Mouse (Mus musculus) hematopoietic stem cell, adult 5-6 weeks (primary cell): ENCODE data around the gene Ms4a4b. TPM values are rescaled to one million over a fixed set of nuclear protein-coding genes. Genes with fewer than 3 reads are reported as not detected.
A peak's percentile ranks its signal among the peaks of the same experiment; 100 is the strongest.
"Not testable (repeated sequence)": the region's sequence is repeated elsewhere in the genome, so short reads cannot be mapped to it uniquely, and the experiment has no call there.

ENCODE experiments used
- ATAC-seq, 2 experiments: fragments of 125-278 bp in 1 of 2; replicated peaks in 1 of 2; 2 replicates each; pipeline ENCODE4 v1.8.0; 2016 to 2017; ENCODE audit warnings: inconsistent platforms in 2 of 2, mild to moderate bottlenecking in 2 of 2, moderate number of reproducible peaks in 2 of 2, low read depth in 1 of 2, moderate TSS enrichment in 1 of 2; ENCODE audit not compliant: low FRiP score in 2 of 2, poor library complexity in 2 of 2, severe bottlenecking in 2 of 2, insufficient read depth in 1 of 2, low TSS enrichment in 1 of 2
- total RNA-seq: library from RNA; stranded (forward); fragments of 172-1452, 232-1000 nt; gene quantifications from 2 replicates; pipeline ENCODE4 v1.2.3, GENCODE M21; 2017

Ms4a4b gene
- total RNA-seq = 1.1 and 4.7 TPM in 2 replicates

DNA sequence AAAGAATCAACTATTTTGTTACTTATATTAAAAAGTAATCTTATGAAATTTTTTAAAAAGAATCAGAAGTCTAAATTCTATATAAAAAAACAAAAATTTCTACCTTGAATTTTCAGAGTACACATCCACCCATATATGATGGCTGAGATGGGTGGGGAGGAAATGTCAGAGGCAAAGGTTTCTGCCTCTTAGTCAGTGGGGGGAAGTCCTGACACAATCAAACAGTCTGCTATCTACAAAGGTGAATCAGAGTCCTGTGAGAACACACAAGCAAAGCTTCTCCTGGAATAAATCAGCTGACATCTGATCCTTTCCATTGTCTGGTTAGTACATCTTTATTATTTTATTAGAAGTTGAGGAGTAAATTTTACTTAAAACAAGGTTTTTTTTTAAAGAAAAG, at the start of gene Ms4a4b:
Gene Ms4a4b (plus strand): TSS at position 216 of the 400 bp plus-strand sequence.
- ATAC-seq = no peak

DNA sequence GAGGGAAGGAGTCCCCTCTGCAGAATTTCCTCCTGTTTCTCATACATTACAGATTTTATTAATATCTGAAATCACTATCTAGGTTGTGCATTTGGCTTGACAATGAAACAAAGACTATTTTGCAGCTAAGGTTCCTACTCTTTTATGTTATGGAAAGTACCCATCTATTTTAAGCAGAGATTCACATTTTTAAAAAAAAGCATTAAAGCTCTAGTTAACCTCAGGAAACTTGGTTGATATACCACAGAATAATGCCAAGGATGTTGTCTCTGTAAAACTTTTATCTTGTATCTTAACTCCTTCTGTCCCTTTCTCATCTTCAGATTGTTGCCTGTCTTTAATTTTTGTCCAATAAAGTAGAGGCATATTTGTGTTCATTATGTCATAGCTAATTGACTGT, 47.6 kb upstream of the Ms4a4b start:
- ATAC-seq = no peak

DNA sequence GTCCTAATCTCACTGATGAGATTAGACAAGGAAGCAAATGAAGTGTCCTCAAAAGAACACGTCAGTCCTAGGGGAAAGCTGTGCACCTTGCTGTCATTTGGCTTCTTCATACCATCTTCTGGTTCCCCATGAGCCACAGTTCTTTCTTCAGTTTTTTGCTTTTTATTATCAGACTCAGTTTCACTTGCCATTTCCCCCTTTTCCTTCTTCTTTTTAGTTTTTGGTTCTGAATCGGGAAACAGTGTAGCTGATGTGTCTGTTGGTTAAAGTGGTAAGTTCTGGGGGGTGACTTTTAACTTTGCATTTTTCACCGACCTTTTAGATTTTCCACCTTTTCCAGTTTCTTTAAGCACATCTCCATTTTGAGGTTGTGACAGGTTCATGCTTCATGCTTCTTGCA, 38.8 kb upstream of the Ms4a4b start, which contains the start of gene Ms4a4c:
Gene Ms4a4c (plus strand): TSS at position 244 of the 400 bp plus-strand sequence.
- no peak for ATAC-seq

DNA sequence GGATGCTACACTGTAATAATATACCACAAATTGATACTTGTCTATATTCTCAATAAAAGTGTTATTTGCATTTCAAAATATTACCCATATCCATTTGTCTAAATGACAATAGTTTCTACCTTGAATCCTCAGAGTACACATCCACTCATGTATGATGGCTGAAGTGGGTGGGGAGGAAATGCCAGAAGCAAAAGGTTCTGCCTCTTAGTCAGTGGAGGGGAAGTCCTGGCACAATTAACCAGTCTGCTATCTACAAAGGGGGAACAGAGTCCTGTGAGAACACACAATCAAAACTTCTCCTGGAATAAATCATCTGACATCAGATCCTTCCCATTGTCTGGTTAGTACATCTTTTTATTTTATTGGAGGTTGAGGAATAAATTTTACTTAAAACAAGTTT, 35.9 kb upstream of the Ms4a4b start:
- ATAC-seq = no peak

- no peak for ATAC-seq
Measured at GRCm38 (mm10) chr19:11408591-11408990, 34.8 kb upstream of the Ms4a4b start.

- no peak; a peak in 1 of 4 replicates for ATAC-seq
Measured at GRCm38 (mm10) chr19:11411640-11412039, 31.7 kb upstream of the Ms4a4b start.

- no peak for ATAC-seq
Measured at GRCm38 (mm10) chr19:11414084-11414483, 29.3 kb upstream of the Ms4a4b start.

DNA sequence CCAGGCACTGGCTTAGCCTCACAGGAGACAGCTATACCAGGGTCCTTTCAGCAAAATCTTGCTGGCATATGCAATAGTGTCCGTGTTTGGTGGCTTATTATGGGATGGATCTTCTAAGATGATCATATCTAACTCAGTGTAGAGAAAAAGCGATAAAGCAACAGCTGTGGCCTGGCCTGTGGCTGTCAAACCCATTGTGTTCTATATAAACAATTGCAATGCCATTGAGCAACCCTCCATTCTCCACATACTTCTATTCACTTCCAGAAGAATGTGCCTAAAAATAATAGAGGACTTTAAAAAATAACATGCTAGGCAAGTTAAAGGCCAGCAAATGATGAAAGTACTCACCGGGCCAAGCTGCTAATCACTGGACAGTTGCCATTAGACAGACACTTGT, 27.8 kb upstream of the Ms4a4b start:
- ATAC-seq = no peak

GRCm38 (mm10) chr19:11418865-11419264, 24.5 kb upstream of the Ms4a4b start:
- ATAC-seq = not testable (repeated sequence)

DNA sequence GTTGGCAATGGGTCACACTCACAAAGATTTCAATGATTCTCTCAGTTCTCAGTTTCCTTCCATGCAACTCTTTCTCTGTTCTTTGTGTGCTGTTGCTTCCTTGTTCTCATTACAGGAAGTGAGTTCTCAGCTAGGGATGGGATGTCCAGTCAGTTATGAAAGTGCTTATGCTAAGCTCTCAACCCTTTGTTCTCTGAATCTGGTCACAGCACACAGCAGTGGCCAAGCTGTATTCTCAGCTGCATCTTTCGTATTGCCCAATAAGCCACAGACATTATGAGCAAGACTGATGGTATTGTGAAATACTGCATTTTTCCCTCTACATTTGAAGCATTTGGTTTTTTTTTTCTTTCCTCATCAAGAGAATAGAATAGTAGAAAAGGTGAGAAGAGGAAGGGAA, 12.1 kb upstream of the Ms4a4b start:
- peak; percentile 32 to 59; a peak in 2 of 4 replicates for ATAC-seq

DNA sequence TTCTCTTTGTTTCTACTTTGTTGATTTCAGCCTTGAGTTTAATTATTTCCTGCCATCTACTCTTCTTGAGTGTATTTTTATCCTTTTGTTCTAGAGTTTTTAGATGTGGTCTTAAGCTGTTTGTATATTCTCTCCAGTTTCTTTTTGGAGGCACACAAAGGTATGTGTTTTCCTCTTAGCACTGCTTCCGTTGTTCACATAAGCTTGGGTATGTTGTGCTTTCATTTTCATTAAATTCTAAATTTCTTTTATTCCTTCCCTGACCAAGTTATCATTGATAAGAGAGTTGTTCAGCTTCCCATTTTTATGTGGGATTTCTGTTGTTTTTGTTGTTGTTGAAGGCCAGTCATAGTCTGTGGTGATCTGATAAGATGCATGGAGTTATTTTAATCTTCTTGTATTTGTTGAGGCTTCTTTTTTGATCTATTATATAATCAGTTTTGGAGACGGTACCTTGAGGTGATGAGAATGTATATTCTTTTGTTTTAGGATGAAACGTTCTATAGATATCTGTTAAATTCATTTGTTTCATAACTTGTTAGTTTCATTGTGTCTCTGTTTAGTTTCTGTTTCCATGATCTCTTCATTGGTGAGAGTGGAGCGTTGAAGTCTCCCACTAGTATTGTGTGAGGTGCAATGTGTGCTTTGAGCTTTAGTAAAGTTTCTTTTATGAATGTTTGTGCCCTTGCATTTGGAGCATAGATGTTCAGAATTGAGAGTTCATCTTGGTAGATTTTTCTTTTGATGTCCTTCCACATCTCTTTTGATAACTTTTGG, 8.1 kb upstream of the Ms4a4b start:
- ATAC-seq = no peak

DNA sequence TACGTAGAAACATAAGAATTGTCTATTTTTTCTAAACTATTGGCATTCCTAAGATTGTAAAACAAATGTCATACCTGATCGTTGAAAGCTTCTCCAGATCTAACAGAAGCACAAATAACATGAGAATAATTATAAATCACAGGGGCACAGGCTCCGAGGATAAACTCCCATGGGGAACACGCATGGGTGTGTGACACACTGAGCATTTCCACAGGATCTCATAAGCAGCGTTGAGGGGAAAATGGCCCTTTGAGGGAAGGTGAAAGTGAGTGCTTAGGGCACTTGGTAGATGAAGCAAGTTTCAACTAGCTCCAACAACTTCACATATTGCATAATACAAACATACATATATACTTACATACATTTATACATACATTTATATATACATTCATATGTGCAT, 611 bp downstream of the Ms4a4b start:
- ATAC-seq = no peak

DNA sequence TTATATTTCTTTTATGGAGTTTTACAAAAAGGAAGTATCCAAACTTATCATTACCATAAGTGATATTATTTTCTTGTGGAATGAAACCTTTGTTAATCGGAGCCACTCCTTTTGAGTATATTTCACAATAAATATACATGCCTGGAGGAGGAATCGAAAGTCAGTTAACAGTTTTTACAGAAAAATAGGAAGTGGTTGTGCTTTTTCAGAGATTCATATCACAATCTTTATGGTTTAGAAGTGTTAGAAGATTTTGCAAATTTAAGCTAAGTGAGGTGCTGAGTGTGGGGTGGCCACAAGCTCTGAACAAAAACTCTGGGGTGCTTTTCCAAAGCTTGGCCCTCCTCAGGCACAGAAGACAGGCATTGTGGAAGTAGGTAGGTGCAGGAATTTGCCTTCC, 3.9 kb downstream of the Ms4a4b start:
- ATAC-seq = peak; percentile 36 to 73; a peak in 3 of 4 replicates

- ATAC-seq = not testable (repeated sequence)
Measured at GRCm38 (mm10) chr19:11459041-11459440, 15.7 kb downstream of the Ms4a4b start.

DNA sequence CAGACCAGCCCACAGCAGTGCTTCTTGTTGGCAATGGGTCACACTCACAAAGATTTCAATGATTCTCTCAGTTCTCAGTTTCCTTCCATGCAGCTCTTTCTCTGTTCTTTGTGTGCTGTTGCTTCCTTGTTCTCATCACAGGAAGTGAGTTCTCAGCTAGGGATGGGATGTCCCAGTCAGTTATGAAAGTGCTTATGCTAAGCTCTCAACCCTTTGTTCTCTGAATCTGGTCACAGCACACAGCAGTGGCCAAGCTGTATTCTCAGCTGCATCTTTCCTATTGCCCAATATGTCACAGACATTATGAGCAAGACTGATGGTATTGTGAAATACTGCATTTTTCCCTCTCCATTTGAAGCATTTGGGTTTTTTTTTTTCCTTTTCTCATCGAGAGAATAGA, 21.4 kb downstream of the Ms4a4b start:
- not testable (repeated sequence) for ATAC-seq

DNA sequence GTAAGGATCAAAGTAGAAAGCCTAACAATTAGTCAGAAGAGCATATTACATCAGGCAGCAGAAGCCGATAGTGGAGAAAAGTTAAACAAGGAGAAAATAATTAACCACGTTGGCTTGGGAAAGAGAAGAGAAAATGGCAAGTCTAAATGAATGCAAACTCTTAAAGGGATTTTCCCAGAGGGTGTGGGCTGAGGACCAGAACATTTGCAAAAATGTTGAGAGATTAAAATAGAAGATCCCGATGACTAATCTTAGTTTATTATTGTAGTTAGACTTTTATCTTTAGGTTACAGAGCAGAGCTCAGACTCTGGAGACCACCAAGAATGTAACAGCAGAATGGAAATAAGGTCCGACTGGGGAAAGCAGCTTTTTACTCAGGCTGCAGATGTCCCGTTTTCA, 23.1 kb downstream of the Ms4a4b start:
- no peak for ATAC-seq

DNA sequence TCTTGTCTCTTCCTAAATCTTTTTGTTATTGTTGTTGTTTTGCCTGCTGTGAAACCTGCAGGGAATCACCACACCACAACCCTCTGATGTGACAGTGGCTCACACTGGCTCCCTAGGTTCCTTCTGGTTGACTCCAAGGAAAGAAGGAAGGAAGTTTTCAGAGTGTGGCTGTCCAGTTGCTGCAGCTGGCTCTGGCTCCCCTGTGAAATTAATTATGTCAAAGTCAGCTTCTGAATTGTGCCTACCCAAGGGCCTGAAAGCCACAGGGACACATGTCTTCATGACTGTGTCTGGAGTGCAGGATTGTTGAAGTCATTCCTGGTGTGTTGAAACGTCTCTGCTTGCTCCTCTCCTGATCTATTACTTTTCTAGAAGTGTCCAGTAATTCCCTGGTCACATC, 25.0 kb downstream of the Ms4a4b start:
- 0 out of 4 replicates have a peak, but pooled peaks of 1 of the 2 experiments have one; percentile 22 for ATAC-seq

DNA sequence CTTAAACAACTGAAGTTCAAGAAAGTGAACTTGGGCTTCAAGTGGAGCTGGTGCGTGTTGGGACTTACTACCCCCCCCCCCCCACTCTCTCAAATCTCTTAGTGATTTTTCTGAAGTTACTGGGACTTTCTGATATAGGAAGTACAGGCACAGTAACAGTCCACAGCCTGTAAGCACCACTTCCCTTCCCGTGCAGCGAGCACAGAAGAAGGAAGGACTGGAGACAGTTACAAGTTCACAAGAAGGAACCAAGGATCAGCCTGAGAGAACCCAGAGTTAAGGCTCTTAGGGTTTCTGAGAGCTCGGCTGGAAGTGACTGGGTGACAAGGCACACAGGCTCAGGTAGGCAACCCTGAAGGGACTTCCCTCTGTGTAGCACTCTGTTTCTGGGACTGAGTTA, 25.9 kb downstream of the Ms4a4b start, which contains the start of gene Ms4a6c:
Gene Ms4a6c (plus strand): TSS at position 152 of the 400 bp plus-strand sequence.
- peak; percentile 73 to 87 for ATAC-seq

- no peak for ATAC-seq
Measured at GRCm38 (mm10) chr19:11479714-11480113, 36.4 kb downstream of the Ms4a4b start.
